Mouse (Mus musculus) spleen, adult 2 months (tissue): ENCODE results near the gene Smcr8.

ENCODE experiments used
- CTCF ChIP-seq: fragments of 200-500 bp; IDR thresholded peaks from 2 replicates; pipeline ENCODE4 v1.5.1; 2011; ENCODE audit warnings: mild to moderate bottlenecking, inconsistent platforms; ENCODE audit not compliant: insufficient read depth, insufficient read length, insufficient replicate concordance; ENCODE audit errors: extremely low read depth
- POLR2A ChIP-seq: fragments of 200-500 bp; IDR thresholded peaks from 2 replicates; pipeline ENCODE4 v1.6.1; 2011; ENCODE audit warnings: low read depth, low read length, inconsistent platforms

GRCm38 (mm10) chr11:60761681-60762080 lies 15.6 kb upstream of the Smcr8 start:
- TF ChIP-seq CTCF (no peak), POLR2A (no peak)
